Mouse (Mus musculus): Measurements from ENCODE around the gene Hsf4.

DNA sequence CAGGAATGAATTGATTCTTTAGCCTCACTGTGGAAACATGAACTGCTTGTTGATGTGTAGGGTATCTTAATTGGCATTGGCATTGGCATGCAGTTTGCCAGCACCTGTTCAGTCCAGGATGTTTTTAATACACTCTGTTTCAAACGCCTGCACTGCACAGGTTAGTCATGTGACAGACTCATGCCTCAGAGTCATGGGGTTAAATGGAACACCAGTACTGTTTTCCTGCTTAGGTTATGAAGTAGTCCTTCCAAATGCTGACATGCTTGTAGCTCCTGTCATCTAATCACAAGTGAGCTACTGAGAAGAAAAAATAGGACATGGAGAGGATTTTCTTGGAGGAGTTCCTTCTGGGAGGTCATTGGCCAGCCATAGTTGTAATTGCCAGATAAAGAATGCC, 34.4 kb upstream of the Hsf4 start:
- TF ChIP-seq POLR2A (IDR thresholded peaks at IDR 0.05; ENCODE audit: extremely low read depth, insufficient read depth, low read length) (no peak), CTCF (IDR thresholded peaks at IDR 0.05; ENCODE audit: extremely low read depth, insufficient read depth, low read length) (no peak)

All from cortical plate, adult 2 months (tissue).